Mouse (Mus musculus) liver, embryonic 13.5 days (tissue): ENCODE results near the gene Kcnh2. TPM values are rescaled to one million over a fixed set of nuclear protein-coding genes. Genes with fewer than 3 reads are reported as not detected.
"Not testable (repeated sequence)": the region's sequence is repeated elsewhere in the genome, so short reads cannot be mapped to it uniquely, and the experiment has no call there.

Experiments
- ATAC-seq: fragments of 200-750 bp; cut with Nextera tagmentation; 2 replicates; pipeline ENCODE4 v1.8.0; 2017; ENCODE audit warnings: low read depth, mild to moderate bottlenecking, moderate number of reproducible peaks, moderate library complexity
- DNase-seq: peaks from one replicate; pipeline ENCODE4 v3.0.0; 2022
- H3K27ac ChIP-seq: fragments of 300-500 bp; sonication (generic); 2 replicates; pipeline ENCODE4 v1.5.1; 2015; ENCODE audit warnings: moderate library complexity, mild to moderate bottlenecking, inconsistent platforms
- H3K27me3 ChIP-seq: fragments of 300-500 bp; sonication (generic); 2 replicates; pipeline ENCODE4 v1.6.1; 2015; ENCODE audit warnings: mild to moderate bottlenecking, inconsistent platforms
- H3K36me3 ChIP-seq: fragments of 300-500 bp; sonication (generic); 2 replicates; pipeline ENCODE4 v1.6.1; 2015; ENCODE audit warnings: mild to moderate bottlenecking, inconsistent platforms
- H3K4me1 ChIP-seq: fragments of 300-500 bp; sonication (generic); replicated peaks from 2 replicates; pipeline ENCODE4 v1.6.1; 2015; ENCODE audit warnings: inconsistent platforms
- H3K4me2 ChIP-seq: fragments of 300-500 bp; sonication (generic); 2 replicates; pipeline ENCODE4 v1.6.1; 2015; ENCODE audit warnings: inconsistent platforms, mild to moderate bottlenecking, moderate library complexity
- H3K4me3 ChIP-seq: fragments of 300-500 bp; sonication (generic); replicated peaks from 2 replicates; pipeline ENCODE4 v1.5.1; 2015; ENCODE audit warnings: mild to moderate bottlenecking, inconsistent platforms
- H3K9ac ChIP-seq: fragments of 300-500 bp; sonication (generic); 2 replicates; pipeline ENCODE4 v1.6.1; 2015; ENCODE audit warnings: mild to moderate bottlenecking, inconsistent platforms
- H3K9me3 ChIP-seq: fragments of 300-500 bp; sonication (generic); replicated peaks from 2 replicates; pipeline ENCODE4 v1.6.1; 2016; ENCODE audit warnings: inconsistent platforms
- WGBS: fragments of 180-500 bp; shearing (Covaris S2); methylation state at CpG from one replicate; pipeline ENCODE4 v1.1.7; 2015; ENCODE audit not compliant: insufficient replicate concordance; 5-methylcytosine and 5-hydroxymethylcytosine counted together
- polyA plus RNA-seq: library from polyadenylated mRNA; unstranded; fragments of >200 nt; fragmentation: Nextera tagmentation; extraction: Ambion mirVana; gene quantifications from 2 replicates; pipeline ENCODE4 v1.2.1, GENCODE M21; 2015

Gene Kcnh2
- 0.20 and 0.22 TPM in 2 replicates for polyA plus RNA-seq

DNA sequence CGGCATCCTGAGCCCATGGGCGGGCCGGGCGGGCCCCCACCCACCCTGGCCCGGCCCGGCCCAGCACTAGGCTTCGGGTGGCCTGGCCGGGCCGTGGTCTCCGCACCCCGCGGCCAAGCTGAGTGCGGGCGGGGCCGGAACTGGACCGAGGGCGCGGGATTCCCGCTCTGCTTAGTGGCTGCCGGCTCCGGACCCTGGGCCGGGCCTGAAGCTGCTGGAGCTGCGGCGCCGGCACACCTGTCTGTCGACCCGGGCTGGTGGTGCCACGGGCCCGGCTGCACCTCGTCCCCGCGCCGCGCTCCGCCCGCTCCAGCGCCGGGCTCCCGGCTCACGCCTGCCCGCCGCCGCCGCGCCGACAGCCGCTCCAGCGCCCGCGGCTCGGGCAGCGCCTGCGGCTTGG is at the start of gene Kcnh2:
Gene Kcnh2, minus strand, starts transcription at position 327 of the 400 bp plus-strand sequence.
- Histone ChIP-seq H3K27ac (no peak within 1 kb of the TSS), H3K27me3 (peaks cover 92% of the 10 kb centered on the region), H3K4me3 (peak within 1 kb of the TSS; percentile 62), H3K36me3 (no peaks in the 10 kb centered on the region), H3K9ac (peak within 1 kb of the TSS; percentile 51; the same call in 1 of the 2 replicates), H3K4me2 (peak within 1 kb of the TSS; percentile 73), H3K4me1 (peaks cover 41% of the 10 kb centered on the region), H3K9me3 (no peaks in the 10 kb centered on the region)
- under 1% methylated on average over 33 of the region's 53 CpGs for WGBS
- DNase-seq (no peak), ATAC-seq (peak; percentile 19; the same call in 1 of the 2 replicates)

DNA sequence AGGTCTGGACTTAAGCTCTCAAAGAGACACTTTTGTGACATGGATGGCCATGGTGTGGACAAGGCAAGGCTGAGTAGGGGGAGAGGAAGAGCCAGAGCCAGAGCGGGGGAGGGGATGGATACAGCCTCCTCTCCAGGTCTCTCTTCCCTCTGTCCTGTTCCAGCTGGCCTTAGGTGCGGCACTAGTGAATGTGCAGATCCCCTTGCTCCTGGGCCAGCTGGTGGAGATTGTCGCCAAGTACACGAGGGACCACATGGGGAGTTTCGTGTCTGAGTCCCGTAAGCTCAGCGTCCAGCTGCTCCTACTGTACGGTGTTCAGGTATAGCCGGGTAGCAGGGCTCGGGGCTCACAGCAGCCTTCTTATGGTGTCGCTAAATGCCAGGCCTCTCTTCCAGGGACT is 49.0 kb upstream of the Kcnh2 start:
- WGBS = 84% methylated on average over 11 of the region's 11 CpGs
- DNase-seq (no peak), ATAC-seq (no peak)
- Histone ChIP-seq H3K9ac (no peak overlapping the region), H3K36me3 (peaks cover 55% of the 10 kb centered on the region), H3K27ac (no peak overlapping the region), H3K9me3 (no peaks in the 10 kb centered on the region), H3K4me2 (no peak overlapping the region), H3K27me3 (no peaks in the 10 kb centered on the region), H3K4me1 (peaks cover 20% of the 10 kb centered on the region), H3K4me3 (no peak overlapping the region)

DNA sequence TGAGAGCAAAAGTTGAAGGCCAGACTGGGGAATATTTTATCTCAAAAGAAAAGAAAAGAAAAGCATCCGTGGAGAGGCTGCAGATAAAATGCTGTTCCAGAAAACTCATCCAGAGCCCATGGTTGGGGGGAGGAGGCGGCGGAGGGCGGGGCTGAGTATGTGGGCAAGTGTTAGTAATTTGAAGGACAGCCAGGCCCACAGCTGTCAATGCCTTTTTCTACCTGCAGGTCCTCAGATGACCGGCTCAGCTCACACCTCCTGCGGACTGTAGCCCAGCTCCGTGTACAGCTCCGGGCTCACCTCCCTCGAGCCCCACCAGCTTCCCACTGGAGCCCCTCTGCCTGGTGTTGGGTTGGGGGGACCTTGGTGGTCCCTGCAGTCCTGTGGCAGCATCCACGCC is 48.3 kb upstream of the Kcnh2 start:
- Histone ChIP-seq H3K9me3 (no peaks in the 10 kb centered on the region), H3K36me3 (peaks cover 50% of the 10 kb centered on the region), H3K4me2 (no peak overlapping the region), H3K4me3 (no peak overlapping the region), H3K9ac (no peak overlapping the region), H3K27me3 (no peaks in the 10 kb centered on the region), H3K27ac (no peak overlapping the region), H3K4me1 (peaks cover 20% of the 10 kb centered on the region)
- no peak for DNase-seq
- no peak for ATAC-seq
- 77% methylated on average over 10 of the region's 10 CpGs for WGBS

DNA sequence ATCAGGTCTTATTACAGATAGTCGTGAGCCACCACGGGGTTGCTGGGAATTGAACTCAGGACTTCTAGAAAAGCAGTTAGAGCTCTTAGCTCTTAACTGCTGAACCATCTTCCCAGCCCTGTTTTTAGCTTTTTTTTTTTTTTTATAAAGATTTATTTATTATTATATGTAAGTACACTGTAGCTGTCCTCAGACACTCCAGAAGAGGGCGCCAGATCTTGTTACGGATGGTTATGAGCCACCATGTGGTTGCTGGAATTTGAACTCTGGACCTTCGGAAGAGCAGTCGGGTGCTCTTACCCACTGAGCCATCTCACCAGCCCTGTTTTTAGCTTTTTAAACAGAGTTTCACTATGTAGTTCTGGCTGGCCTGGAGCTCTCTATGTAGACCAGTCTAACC is 44.9 kb upstream of the Kcnh2 start:
- 74% methylated on average over 6 of the region's 6 CpGs for WGBS
- H3K4me2 ChIP-seq, ATAC-seq, H3K4me3 ChIP-seq, DNase-seq, H3K27ac ChIP-seq, H3K27me3 ChIP-seq, H3K9me3 ChIP-seq, H3K9ac ChIP-seq: not testable (repeated sequence)
- H3K4me1 ChIP-seq = peaks cover 27% of the 10 kb centered on the region
- peaks cover 19% of the 10 kb centered on the region for H3K36me3 ChIP-seq

DNA sequence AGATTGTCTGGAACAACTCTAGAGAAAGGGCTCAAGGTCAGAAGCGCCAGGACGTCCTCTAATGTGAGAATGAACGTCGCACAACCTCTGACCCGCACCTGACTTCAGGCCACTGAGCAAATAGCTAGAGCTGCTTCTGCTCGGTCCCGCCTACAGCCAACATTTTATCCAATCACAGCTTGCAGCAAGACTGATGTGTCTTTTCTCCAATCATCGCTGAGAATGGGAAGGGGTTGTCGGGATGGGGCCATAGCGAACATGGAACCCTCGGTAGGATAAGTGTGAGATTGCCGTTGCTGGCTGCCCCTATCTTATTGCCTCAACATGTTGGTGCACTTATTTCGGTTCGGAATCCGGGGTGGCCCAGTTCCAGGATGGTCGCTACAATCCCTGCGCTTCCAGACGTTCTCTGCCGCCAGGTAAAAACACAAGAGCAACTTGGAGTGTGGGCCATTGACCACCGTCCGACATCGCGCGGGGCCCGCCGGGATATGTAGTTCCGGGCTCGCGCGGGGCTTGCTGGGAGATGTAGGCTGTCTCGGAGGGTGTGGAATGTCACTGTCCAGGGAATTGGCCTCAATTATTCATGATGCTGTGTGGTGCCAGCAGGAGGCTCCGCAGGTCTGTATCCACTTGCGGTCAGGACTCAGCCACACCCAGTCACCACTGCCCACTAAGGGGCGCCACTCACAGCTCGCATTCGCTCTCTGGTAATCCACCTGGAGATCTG is 42.9 kb upstream of the Kcnh2 start:
- H3K27me3 ChIP-seq = peaks cover 5% of the 10 kb centered on the region; the same call in 1 of the 2 replicates
- WGBS = 1% methylated on average over 36 of the region's 36 CpGs
- H3K4me2 ChIP-seq = peak overlapping the region; percentile 74
- H3K4me3 ChIP-seq = peak overlapping the region; percentile 70
- peaks cover 33% of the 10 kb centered on the region for H3K4me1 ChIP-seq
- peak; percentile 95 for ATAC-seq
- no peaks in the 10 kb centered on the region for H3K9me3 ChIP-seq
- H3K27ac ChIP-seq = peak overlapping the region; percentile 81
- peak overlapping the region; percentile 72 for H3K9ac ChIP-seq
- H3K36me3 ChIP-seq = peaks cover 3% of the 10 kb centered on the region; the same call in 1 of the 2 replicates
- DNase-seq = peak; percentile 92

DNA sequence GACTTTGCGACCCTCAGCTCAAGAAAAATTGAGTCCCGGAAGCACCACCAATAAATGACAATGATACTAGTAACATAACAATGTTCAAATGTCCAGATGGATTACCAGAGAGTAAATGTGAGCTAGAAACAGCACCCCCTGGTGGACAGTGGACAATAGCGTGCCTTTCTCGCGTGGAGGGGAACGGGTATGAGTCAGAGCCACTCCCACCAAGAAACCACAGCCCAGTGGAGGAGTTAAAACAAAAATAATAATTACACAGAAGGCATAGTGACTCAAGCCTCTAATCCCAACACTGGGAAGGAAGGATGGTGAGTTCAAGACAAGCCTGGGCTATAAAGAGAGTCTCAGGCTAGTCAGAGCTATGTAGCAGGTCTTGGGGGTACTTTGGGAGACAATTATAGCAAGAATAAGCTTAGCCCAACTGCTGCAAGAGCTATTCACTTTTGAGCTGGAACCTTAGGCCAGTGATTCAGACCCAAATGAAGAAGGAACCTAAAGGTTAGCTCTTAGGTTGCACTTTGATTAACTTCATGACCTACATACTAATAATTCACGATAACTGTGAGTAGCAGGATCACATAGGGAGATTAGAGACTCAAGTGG is 42.1 kb upstream of the Kcnh2 start, which contains the start of gene Abcb8:
Gene Abcb8, plus strand, starts transcription at position 272 of the 606 bp plus-strand sequence.
- Histone ChIP-seq H3K4me1 (peaks cover 39% of the 10 kb centered on the region), H3K36me3 (peaks cover 3% of the 10 kb centered on the region; the same call in 1 of the 2 replicates), H3K9me3 (no peaks in the 10 kb centered on the region), H3K9ac (peak within 1 kb of the TSS; percentile 72), H3K27me3 (peaks cover 13% of the 10 kb centered on the region), H3K4me3 (peak within 1 kb of the TSS; percentile 70), H3K4me2 (peak within 1 kb of the TSS; percentile 74), H3K27ac (peak within 1 kb of the TSS; percentile 81)
- ATAC-seq (no peak), DNase-seq (peak; percentile 71)
- whole genome bisulfite sequencing = 12% methylated on average over 7 of the region's 7 CpGs

DNA sequence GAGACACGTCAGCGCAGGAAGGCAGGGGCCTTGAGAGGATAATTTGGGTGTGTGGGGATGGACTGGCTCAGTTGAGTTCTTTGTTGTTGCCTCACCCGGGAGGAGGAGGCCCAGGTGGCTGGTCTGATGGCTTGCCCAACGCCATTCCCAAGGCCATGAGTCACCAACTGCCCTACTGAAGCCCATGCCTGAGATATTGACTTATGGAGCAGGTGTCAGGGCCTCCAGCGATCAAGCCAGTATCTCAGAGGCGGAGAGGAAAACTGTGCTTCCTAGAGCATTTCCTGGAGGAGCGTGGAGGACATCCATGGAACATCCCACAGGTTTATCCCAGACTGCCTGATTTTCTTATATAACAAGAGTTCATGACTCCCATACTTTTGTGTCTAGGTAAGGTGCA is 41.3 kb upstream of the Kcnh2 start:
- Histone ChIP-seq H3K9ac (no peak overlapping the region), H3K9me3 (no peaks in the 10 kb centered on the region), H3K4me3 (no peak overlapping the region), H3K36me3 (peaks cover 3% of the 10 kb centered on the region; the same call in 1 of the 2 replicates), H3K27me3 (peaks cover 20% of the 10 kb centered on the region), H3K4me2 (peak overlapping the region; percentile 74; the same call in 1 of the 2 replicates), H3K27ac (no peak overlapping the region), H3K4me1 (peaks cover 44% of the 10 kb centered on the region)
- no peak for ATAC-seq
- no peak for DNase-seq
- 66% methylated on average over 7 of the region's 7 CpGs for WGBS

DNA sequence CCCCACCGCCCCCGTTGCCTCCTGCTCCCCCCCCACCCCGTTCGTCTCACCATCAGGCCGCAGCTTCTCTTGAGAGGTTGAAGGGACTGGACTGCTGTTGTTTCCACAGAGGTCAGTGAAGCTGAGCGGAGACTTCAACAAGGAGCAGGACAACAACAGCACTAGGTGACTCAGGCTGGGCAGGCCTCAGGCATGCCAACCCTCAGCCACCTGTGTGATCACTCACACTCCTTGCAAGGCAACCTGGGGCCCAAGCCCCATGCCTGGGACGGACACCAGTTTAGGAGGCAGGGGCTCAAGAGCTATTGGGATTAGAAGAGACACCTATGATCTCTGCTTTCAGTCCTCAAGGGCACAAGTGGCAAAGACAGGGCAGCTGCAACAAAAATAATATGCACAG is 40.5 kb upstream of the Kcnh2 start, which contains the start of gene Atg9b:
Gene Atg9b, minus strand, starts transcription at position 280 of the 400 bp plus-strand sequence.
- Histone ChIP-seq H3K4me3 (no peak within 1 kb of the TSS), H3K4me1 (peaks cover 52% of the 10 kb centered on the region), H3K27me3 (peaks cover 29% of the 10 kb centered on the region), H3K36me3 (peaks cover 3% of the 10 kb centered on the region; the same call in 1 of the 2 replicates), H3K4me2 (peak within 1 kb of the TSS; percentile 74; the same call in 1 of the 2 replicates), H3K9ac (no peak within 1 kb of the TSS), H3K9me3 (no peaks in the 10 kb centered on the region), H3K27ac (no peak within 1 kb of the TSS)
- ATAC-seq (no peak), DNase-seq (no peak)
- 78% methylated on average over 7 of the region's 7 CpGs for WGBS

DNA sequence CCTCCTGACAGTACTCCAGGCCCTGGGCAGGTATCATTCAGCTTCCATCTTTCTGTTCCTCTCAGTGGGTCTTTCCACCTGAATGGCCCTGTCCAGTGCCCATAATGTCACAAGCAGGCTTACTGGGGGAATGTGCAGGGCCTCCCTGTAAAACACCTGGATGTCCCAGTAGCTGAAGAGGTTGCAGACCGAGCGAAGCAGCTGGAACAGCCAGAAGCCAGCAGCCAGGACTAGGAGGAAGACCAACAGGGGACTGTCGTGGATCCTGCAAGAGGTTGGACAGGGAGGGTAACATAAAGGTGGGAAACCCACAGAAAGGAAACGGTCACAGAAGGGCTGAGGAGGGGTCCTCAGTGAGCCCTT is 38.2 kb upstream of the Kcnh2 start:
- 62% methylated on average over 4 of the region's 4 CpGs for WGBS

DNA sequence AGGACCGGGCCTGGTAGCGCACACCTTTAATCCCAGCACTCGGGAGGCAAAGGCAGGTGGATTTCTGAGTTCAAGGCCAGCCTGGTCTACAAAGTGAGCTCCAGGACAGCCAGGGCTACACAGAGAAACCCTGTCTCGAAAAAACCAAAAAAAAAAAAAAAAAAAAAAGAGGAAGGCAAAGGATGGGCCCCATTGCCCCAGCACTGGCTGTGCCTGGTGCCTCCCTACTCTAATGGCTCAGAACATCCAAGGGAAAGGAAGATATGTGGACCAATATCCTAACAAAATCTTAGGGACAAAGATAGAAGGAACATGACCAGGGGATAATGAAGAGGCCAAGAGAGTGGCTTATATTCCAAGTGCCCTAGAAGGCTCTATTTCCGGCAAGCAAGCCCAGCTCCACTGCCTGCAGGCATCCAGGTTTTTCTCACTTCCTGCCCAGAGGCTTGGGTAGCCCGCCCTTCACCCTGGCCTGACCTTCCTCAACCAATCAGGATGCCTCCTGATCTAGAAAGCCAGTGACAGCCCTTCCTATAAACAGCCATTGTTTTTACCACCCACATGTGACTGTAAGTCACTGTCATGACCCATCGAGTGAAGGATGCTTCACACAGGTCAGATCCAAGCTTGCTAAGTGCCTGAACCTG is 37.7 kb upstream of the Kcnh2 start:
- ATAC-seq (no peak), DNase-seq (no peak)
- Histone ChIP-seq H3K9me3 (no peaks in the 10 kb centered on the region), H3K27me3 (peaks cover 47% of the 10 kb centered on the region), H3K9ac (no peak overlapping the region), H3K4me1 (peaks cover 53% of the 10 kb centered on the region), H3K4me3 (no peak overlapping the region), H3K36me3 (no peaks in the 10 kb centered on the region), H3K4me2 (no peak overlapping the region), H3K27ac (no peak overlapping the region; the same call in 1 of the 2 replicates)
- WGBS = 37% methylated on average over 7 of the region's 7 CpGs

More for the DNA sequence above, 38.2 kb upstream of the Kcnh2 start:
- peak overlapping the region; percentile 8; the same call in 1 of the 2 replicates for H3K27ac ChIP-seq
- no peak for ATAC-seq
- peaks cover 49% of the 10 kb centered on the region for H3K4me1 ChIP-seq
- no peaks in the 10 kb centered on the region for H3K9me3 ChIP-seq
- peaks cover 47% of the 10 kb centered on the region for H3K27me3 ChIP-seq
- H3K4me3 ChIP-seq = no peak overlapping the region
- DNase-seq = no peak
- no peaks in the 10 kb centered on the region for H3K36me3 ChIP-seq
- no peak overlapping the region for H3K9ac ChIP-seq
- no peak overlapping the region for H3K4me2 ChIP-seq
